Mouse (Mus musculus) MEL (cell line): ENCODE data around the gene Sdc1. TPM values are rescaled to one million over a fixed set of nuclear protein-coding genes. Genes with fewer than 3 reads are reported as not detected.

Experiments used
- DNase-seq: peaks from one replicate; pipeline ENCODE4 v3.0.0; 2011; ENCODE audit warnings: low read depth, low spot score
- H3K27ac ChIP-seq: 2 replicates; pipeline ENCODE4 v1.5.1; 2012; ENCODE audit warnings: low read depth, mild to moderate bottlenecking, control low read depth, low read length, moderate library complexity; ENCODE audit not compliant: control insufficient read depth
- H3K27me3 ChIP-seq, 2 experiments: fragments of 150-350 bp in 1 of 2; sonication (generic) in 1 of 2; 2 replicates each; pipeline ENCODE4 v1.6.1; 2012; ENCODE audit warnings: low read length in 2 of 2, mild to moderate bottlenecking in 2 of 2, improper control_type of control experiment in 1 of 2, moderate library complexity in 1 of 2; ENCODE audit not compliant: insufficient read depth in 2 of 2, control insufficient read depth in 1 of 2
- H3K36me3 ChIP-seq, 2 experiments: 2 replicates each; pipeline ENCODE4 v1.6.1; 2012 to 2014; ENCODE audit warnings: low read length in 2 of 2, improper control_type of control experiment in 1 of 2, inconsistent platforms in 1 of 2, mild to moderate bottlenecking in 1 of 2; ENCODE audit not compliant: insufficient read depth in 2 of 2, control insufficient read depth in 1 of 2
- H3K4me1 ChIP-seq, 2 experiments: fragments of 150-350 bp in 1 of 2; sonication (generic) in 1 of 2; 2 replicates each; pipeline ENCODE4 v1.6.1; 2012; ENCODE audit warnings: low read length in 2 of 2, improper control_type of control experiment in 1 of 2, mild to moderate bottlenecking in 1 of 2; ENCODE audit not compliant: insufficient read depth in 2 of 2, control insufficient read depth in 1 of 2
- H3K4me3 ChIP-seq, 2 experiments: fragments of 150-350 bp in 1 of 2; sonication (generic) in 1 of 2; 2 replicates each; pipeline ENCODE4 v1.5.1; 2012; ENCODE audit warnings: low read depth in 2 of 2, low read length in 2 of 2, mild to moderate bottlenecking in 2 of 2, moderate library complexity in 2 of 2, control low read depth in 1 of 2, improper control_type of control experiment in 1 of 2; ENCODE audit not compliant: control insufficient read depth in 1 of 2, insufficient read depth in 1 of 2
- H3K79me2 ChIP-seq: 2 replicates; pipeline ENCODE4 v1.6.1; 2012; ENCODE audit warnings: mild to moderate bottlenecking, low read length, moderate library complexity; ENCODE audit not compliant: control insufficient read depth, poor library complexity, insufficient read depth
- H3K9ac ChIP-seq: 2 replicates; pipeline ENCODE4 v1.6.1; 2012; ENCODE audit warnings: low read depth, mild to moderate bottlenecking, control low read depth, low read length, moderate library complexity; ENCODE audit not compliant: control insufficient read depth, poor library complexity, severe bottlenecking
- H3K9me3 ChIP-seq: fragments of 150-350 bp; sonication (generic); replicated peaks from 2 replicates; pipeline ENCODE4 v1.6.1; 2012; ENCODE audit warnings: mild to moderate bottlenecking, low read length, improper control_type of control experiment, moderate library complexity; ENCODE audit not compliant: insufficient read depth
- BHLHE40 ChIP-seq: IDR thresholded peaks from 2 replicates; pipeline ENCODE4 v1.6.1; 2012; ENCODE audit warnings: low read depth, mild to moderate bottlenecking, inconsistent platforms, low read length, improper control_type of control experiment, borderline replicate concordance
- CHD1 ChIP-seq: IDR thresholded peaks from 2 replicates; pipeline ENCODE4 v1.6.1; 2012; ENCODE audit warnings: low read depth, mild to moderate bottlenecking, inconsistent platforms, low read length, improper control_type of control experiment
- CHD2 ChIP-seq: IDR thresholded peaks from 2 replicates; pipeline ENCODE4 v1.6.1; 2011; ENCODE audit warnings: low read length, improper control_type of control experiment
- CTCF ChIP-seq, 3 experiments: IDR thresholded peaks in 2 of 3; conservative IDR thresholded peaks in 1 of 3; 2 replicates each; pipeline ENCODE4 v1.5.1; 2011 to 2012; ENCODE audit warnings: low read length in 3 of 3, low read depth in 2 of 3, mild to moderate bottlenecking in 2 of 3, improper control_type of control experiment in 1 of 3, inconsistent platforms in 1 of 3, mixed read lengths in 1 of 3, moderate library complexity in 1 of 3; ENCODE audit not compliant: control insufficient read depth in 1 of 3, insufficient read depth in 1 of 3, poor library complexity in 1 of 3, severe bottlenecking in 1 of 3
- ELF1 ChIP-seq: IDR thresholded peaks from 2 replicates; pipeline ENCODE4 v1.6.1; 2014; ENCODE audit warnings: low read depth, mild to moderate bottlenecking, inconsistent platforms, low read length, improper control_type of control experiment, moderate library complexity
- GABPA ChIP-seq: IDR thresholded peaks from 2 replicates; pipeline ENCODE4 v1.6.1; 2012; ENCODE audit warnings: low read depth, mild to moderate bottlenecking, inconsistent platforms, low read length, improper control_type of control experiment, moderate library complexity
- HCFC1 ChIP-seq: IDR thresholded peaks from 2 replicates; pipeline ENCODE4 v1.6.1; 2012; ENCODE audit warnings: low read depth, mild to moderate bottlenecking, inconsistent platforms, low read length, improper control_type of control experiment, moderate library complexity
- JUND ChIP-seq: IDR thresholded peaks from 2 replicates; pipeline ENCODE4 v1.6.1; 2011; ENCODE audit warnings: low read depth, mild to moderate bottlenecking, improper control_type of control experiment, low read length
- KAT2A ChIP-seq: conservative IDR thresholded peaks from 2 replicates; pipeline ENCODE4 v1.6.1; 2012; ENCODE audit warnings: low read depth, low read length, improper control_type of control experiment, inconsistent platforms
- MAFK ChIP-seq: IDR thresholded peaks from 2 replicates; pipeline ENCODE4 v1.6.1; 2011; ENCODE audit warnings: low read depth, mild to moderate bottlenecking, low read length, improper control_type of control experiment, borderline replicate concordance
- MAX ChIP-seq: IDR thresholded peaks from 2 replicates; pipeline ENCODE4 v1.6.1; 2011; ENCODE audit warnings: low read length, improper control_type of control experiment
- MAZ ChIP-seq: IDR thresholded peaks from 2 replicates; pipeline ENCODE4 v1.6.1; 2012; ENCODE audit warnings: low read depth, mild to moderate bottlenecking, inconsistent platforms, low read length, improper control_type of control experiment
- MEF2A ChIP-seq: IDR thresholded peaks from 2 replicates; pipeline ENCODE4 v1.6.1; 2014; ENCODE audit warnings: low read depth, mild to moderate bottlenecking, inconsistent platforms, low read length, improper control_type of control experiment; ENCODE audit not compliant: poor library complexity, insufficient replicate concordance, severe bottlenecking; ENCODE audit errors: extremely low read depth
- MXI1 ChIP-seq: IDR thresholded peaks from 2 replicates; pipeline ENCODE4 v1.6.1; 2011; ENCODE audit warnings: mild to moderate bottlenecking, low read depth, low read length, improper control_type of control experiment
- POLR2AphosphoS5 ChIP-seq: IDR thresholded peaks from 2 replicates; pipeline ENCODE4 v1.6.1; 2012; ENCODE audit warnings: low read depth, borderline replicate concordance, mild to moderate bottlenecking, inconsistent platforms, low read length, moderate library complexity, mixed read lengths
- RCOR1 ChIP-seq: IDR thresholded peaks from 2 replicates; pipeline ENCODE4 v1.6.1; 2012; ENCODE audit warnings: low read depth, mild to moderate bottlenecking, inconsistent platforms, low read length, improper control_type of control experiment
- SMC3 ChIP-seq: IDR thresholded peaks from 2 replicates; pipeline ENCODE4 v1.6.1; 2011; ENCODE audit warnings: low read depth, low read length, improper control_type of control experiment
- USF1 ChIP-seq: IDR thresholded peaks from 2 replicates; pipeline ENCODE4 v1.6.1; 2014; ENCODE audit warnings: low read depth, mild to moderate bottlenecking, inconsistent platforms, low read length, improper control_type of control experiment, moderate library complexity
- USF2 ChIP-seq, 2 experiments: IDR thresholded peaks; 2 replicates each; pipeline ENCODE4 v1.6.1; 2011 to 2012; ENCODE audit warnings: improper control_type of control experiment in 2 of 2, low read length in 2 of 2, borderline replicate concordance in 1 of 2, inconsistent platforms in 1 of 2, low read depth in 1 of 2, mild to moderate bottlenecking in 1 of 2; ENCODE audit not compliant: insufficient read depth in 1 of 2
- ZKSCAN1 ChIP-seq: IDR thresholded peaks from 2 replicates; pipeline ENCODE4 v1.6.1; 2012; ENCODE audit warnings: low read depth, mild to moderate bottlenecking, inconsistent platforms, low read length, improper control_type of control experiment, moderate library complexity
- ZNF384 ChIP-seq: IDR thresholded peaks from 2 replicates; pipeline ENCODE4 v1.6.1; 2012; ENCODE audit warnings: low read depth, mild to moderate bottlenecking, inconsistent platforms, low read length, improper control_type of control experiment
- polyA plus RNA-seq, 2 experiments: library from polyadenylated mRNA; stranded (reverse) in 1 of 2; unstranded in 1 of 2; fragments of >175 nt in 1 of 2; fragments of >200 nt in 1 of 2; gene quantifications; 2 replicates each; pipeline versions ENCODE4 v1.2.1 to v1.2.4; 2012; ENCODE audit warnings: low replicate concordance in 2 of 2, low read depth in 1 of 2; ENCODE audit not compliant: insufficient read length in 2 of 2, insufficient read depth in 1 of 2, missing spikeins in 1 of 2
- total RNA-seq: library from RNA; depleted of rRNA; stranded (reverse); fragments of 300-350 nt; gene quantifications from 2 replicates; pipeline ENCODE4 v1.2.3, GENCODE M21; 2012

Sdc1 gene
- total and polyA plus RNA-seq, 3 experiments = 32.3 to 33.6 TPM; not detected in 1

DNA sequence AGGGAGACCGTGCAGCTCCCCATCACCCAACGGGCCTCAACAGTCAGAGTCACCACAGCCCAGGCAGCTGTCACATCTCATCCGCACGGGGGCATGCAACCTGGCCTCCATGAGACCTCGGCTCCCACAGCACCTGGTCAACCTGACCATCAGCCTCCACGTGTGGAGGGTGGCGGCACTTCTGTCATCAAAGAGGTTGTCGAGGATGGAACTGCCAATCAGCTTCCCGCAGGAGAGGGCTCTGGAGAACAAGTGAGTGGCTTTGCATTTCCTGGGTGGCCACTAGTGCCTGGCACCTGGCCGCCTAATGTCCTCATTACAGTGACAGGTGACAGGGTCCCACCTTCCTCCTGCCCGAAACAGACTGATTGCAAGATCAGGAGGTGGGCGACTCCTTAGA, 19.5 kb downstream of the Sdc1 start:
- no peaks in the 10 kb centered on the region for H3K36me3 ChIP-seq
- no peak for DNase-seq

DNA sequence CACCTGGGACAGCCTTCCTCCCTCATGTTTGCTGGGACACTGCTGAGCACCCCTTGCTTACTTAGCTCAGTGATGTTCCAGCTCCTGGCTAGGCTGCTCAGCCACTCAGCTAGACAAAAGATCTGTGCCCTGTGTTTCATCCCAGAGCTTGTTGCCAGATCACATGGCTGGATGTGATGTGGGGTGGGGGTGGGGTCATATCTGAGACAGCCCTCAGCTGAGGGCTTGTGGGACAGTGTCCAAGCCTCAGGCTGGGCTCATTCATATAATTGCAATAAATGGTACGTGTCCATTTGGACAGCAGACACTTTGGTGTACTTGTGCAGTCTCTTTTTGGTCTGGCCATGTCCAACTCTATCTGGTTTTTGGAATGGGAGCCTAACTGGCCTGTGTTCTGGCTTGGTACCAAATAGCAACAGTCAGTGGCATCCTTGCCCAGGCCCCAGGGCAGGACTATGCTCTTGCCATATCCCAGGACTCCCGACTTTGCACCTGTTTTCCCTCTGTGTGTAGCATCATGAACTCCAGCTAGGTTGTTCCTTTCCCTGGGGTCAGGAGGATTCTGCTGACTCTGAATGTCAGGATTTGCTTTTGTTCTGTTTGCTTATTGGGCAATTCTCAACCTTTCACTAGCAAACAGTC, 22.4 kb downstream of the Sdc1 start:
- Histone ChIP-seq H3K36me3 (no peaks in the 10 kb centered on the region), H3K27me3 (no peaks in the 10 kb centered on the region), H3K79me2 (no peaks in the 10 kb centered on the region), H3K9ac (no peak overlapping the region), H3K9me3 (no peaks in the 10 kb centered on the region), H3K4me1 (no peaks in the 10 kb centered on the region), H3K27ac (no peak overlapping the region), H3K4me3 (no peak overlapping the region)
- DNase-seq = no peak
- no peak for TF ChIP-seq MAZ
- no peak for TF ChIP-seq GABPA
- no peak for TF ChIP-seq MXI1
- no peak for TF ChIP-seq HCFC1
- no peak for TF ChIP-seq USF2 (IDR thresholded peaks at IDR 0.05; ENCODE audit: borderline replicate concordance in 1 of 2, insufficient read depth in 1 of 2, low read depth in 1 of 2, low read length in 2 of 2)
- no peak for TF ChIP-seq ZNF384

More for the DNA sequence above, 19.5 kb downstream of the Sdc1 start:
- no peaks in the 10 kb centered on the region for H3K27me3 ChIP-seq
- TF ChIP-seq KAT2A (no peak), BHLHE40 (no peak), POLR2AphosphoS5 (no peak), USF1 (no peak), CTCF (IDR thresholded peaks at IDR 0.05 in 2 of 3, conservative IDR thresholded peaks at IDR 0.05 in 1 of 3; ENCODE audit: control insufficient read depth in 1 of 3, insufficient read depth in 1 of 3, low read depth in 2 of 3, low read length in 3 of 3, poor library complexity in 1 of 3, severe bottlenecking in 1 of 3) (no peak), RCOR1 (no peak), ZKSCAN1 (no peak), MEF2A (no peak), ELF1 (no peak), JUND (no peak), MAX (no peak), CHD1 (no peak), USF2 (IDR thresholded peaks at IDR 0.05; ENCODE audit: borderline replicate concordance in 1 of 2, insufficient read depth in 1 of 2, low read depth in 1 of 2, low read length in 2 of 2) (no peak), SMC3 (no peak), CHD2 (no peak), MAFK (no peak), MAZ (no peak)
- TF ChIP-seq, all 39 proteins: peak for 0
- no peak overlapping the region for H3K4me3 ChIP-seq
- H3K9me3 ChIP-seq = no peaks in the 10 kb centered on the region
- no peaks in the 10 kb centered on the region for H3K4me1 ChIP-seq
- no peaks in the 10 kb centered on the region for H3K79me2 ChIP-seq
- H3K27ac ChIP-seq = no peak overlapping the region
- no peak overlapping the region for H3K9ac ChIP-seq
